Mouse (Mus musculus) left cerebral cortex, postnatal 36 days (tissue): ENCODE data around the gene Nasp. TPM values are rescaled to one million over a fixed set of nuclear protein-coding genes. Genes with fewer than 3 reads are reported as not detected.

Experiments used
- DNase-seq, 2 experiments: peaks; one replicate each; pipeline ENCODE4 v3.0.0; 2021 to 2022; ENCODE audit warnings: low spot score in 2 of 2, mixed read lengths in 1 of 2
- intact Hi-C: fragments of 180-260 bp; cut with DNase I; formaldehyde crosslinking; loops from one replicate; pipeline ENCODE4 v1.15.1; 2025
- total RNA-seq, 2 experiments: library from RNA; stranded (reverse); gene quantifications; 2 replicates each; pipeline ENCODE4 v1.2.3; 2021

Gene Nasp
- total RNA-seq, 2 experiments from 2014 or later: 26.9 to 34.8 TPM

- intact Hi-C loops: loop anchor here (5.0 kb wide), 1 partner anchor 63 kb away; the partner anchor contains the start of genes Ccdc163 and Mmachc
- no peak for DNase-seq
Measured at GRCm38 (mm10) chr4:116644326-116644725, 16.6 kb upstream of the Nasp start.

DNA sequence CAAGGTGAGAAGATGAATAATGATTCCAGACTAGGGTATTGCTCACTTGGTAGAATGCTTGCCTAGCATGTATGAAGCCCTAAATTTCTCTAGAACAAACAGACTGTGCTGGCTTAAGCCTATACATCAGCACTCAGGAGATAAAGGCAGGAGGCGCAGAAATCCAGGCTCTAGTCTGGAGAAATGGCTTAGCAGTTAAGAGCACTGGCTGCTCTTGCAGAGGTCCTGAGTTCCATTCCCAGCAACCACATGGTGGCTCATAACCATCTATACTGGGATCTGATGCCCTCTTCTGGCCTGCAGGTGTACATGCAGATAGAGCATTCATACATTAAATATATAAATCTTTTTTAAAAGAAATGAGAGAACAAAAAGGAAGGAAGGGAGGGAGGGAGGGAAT is 14.3 kb upstream of the Nasp start:
- DNase-seq: no peak
- intact Hi-C loops: loop anchor here (5.0 kb wide), 1 partner anchor 65 kb away; the partner anchor contains the start of genes Ccdc163 and Mmachc

- intact Hi-C loops: no loop called here
- DNase-seq: no peak
Measured at GRCm38 (mm10) chr4:116638821-116639220, 11.1 kb upstream of the Nasp start.

GRCm38 (mm10) chr4:116635197-116635596 is 7.5 kb upstream of the Nasp start:
- no peak for DNase-seq
- intact Hi-C loops: no loop called here

DNA sequence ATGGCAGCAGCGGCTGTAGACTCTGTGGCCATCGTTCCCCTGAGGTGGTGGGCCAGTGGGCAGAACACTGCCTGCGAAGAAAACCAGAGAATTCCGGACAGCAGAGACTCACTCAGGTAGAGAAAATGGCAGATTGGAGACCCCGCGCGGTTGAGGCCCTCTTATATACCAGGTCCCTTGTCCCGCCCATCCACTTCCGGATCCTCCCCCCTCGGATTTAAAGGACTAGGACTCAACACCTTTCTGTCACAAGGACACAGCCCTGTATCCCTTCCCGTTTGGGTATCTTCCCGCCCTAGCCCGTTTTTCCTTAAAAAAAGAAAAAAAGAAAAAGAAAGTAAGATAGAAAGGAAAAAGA is 403 bp downstream of the Nasp start:
- intact Hi-C loops: no loop called here
- DNase-seq: peak; percentile 87 to 93

DNA sequence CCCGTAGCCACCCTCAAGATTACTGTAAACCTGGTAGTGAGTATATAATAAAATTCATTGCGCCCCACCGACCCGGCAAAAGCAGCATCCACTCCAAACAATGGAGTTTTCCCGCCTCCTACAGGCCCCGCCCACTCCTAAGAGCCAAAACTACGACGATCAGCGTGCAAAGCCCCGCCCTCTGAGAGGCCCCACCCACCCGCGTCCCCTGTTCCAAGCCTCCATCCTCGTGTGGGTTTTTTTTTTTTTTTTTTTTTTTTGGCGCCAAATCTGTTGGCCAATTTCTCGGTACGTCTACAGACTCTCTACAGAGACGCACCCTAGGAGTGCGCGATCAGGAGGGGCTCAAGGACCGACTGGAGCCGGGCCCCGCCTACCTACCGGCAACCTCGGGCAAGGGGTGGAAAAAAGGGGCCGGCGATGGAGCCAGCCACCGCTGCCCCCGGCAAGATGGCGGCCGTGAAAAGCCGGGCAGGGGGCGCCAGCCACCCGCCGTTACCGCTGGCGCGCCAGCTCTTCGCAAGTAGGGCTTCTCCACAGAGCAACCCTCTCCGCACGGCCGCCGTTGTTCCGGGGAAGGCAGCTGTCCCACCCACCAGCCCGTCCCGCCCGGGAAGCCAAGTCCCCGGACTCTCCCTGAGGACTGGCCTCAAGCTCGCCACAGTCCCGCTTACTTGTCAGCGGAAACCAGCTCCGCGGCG is 933 bp downstream of the Nasp start:
- intact Hi-C loops: no loop called here

DNA sequence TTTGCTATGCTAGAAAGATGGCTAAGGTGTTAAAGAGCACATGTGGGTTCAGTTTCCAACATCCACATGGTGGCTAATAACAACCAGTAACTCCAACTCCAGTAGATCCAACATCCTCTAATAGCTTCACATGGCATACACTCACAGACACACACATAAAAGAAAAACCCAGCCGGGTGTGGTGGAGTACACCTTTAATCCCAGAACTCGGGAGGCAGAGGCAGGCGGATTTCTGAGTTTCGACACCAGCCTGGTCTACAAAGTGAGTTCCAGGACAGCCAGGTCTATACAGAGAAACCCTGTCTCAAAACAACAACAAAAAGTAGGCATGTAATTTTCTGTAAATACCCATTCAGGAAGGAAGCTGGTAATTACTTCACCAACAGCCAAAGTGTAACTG is 2.9 kb downstream of the Nasp start:
- no peak for DNase-seq
- intact Hi-C loops: no loop called here

More for the DNA sequence above, 933 bp downstream of the Nasp start:
- peak; percentile 51 to 54 for DNase-seq

DNA sequence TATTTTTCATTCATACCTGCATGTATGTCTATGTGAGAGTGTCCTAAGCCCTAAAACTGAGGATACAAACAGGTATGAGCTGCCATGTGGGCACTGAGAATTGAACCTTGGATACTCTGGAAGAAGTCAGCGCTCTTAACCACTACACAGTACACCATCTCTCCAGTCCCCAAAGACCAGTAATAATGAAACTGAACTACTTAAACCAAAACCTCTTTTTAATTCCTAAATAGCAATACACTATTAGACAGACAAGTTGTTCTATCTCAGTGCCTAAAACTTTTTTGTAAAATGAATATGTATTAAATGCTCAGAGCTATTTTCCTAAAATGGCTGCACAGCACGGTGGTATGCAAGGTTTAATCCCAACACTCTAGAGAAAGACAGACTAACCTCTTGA is 12.5 kb downstream of the Nasp start:
- intact Hi-C loops: no loop called here

DNA sequence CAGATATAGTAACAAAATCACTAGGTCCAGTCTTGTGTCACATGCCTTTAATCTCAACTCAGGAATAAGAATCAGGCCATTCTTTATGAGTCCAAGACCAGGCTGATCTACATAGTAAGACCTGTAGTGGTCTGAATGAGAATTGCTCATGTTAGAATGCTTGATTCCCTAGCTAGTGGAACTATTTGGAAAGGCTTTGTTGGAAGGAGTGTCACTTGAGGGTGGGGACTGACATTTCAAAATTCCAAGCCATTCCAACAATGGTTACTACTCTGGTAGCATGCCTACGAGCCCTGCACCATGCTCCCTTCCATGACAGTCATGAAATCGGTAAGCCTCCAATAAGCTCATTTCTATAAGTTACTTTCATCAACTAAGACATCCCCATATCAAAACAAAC is 15.1 kb downstream of the Nasp start:
- intact Hi-C loops: no loop called here
- DNase-seq: no peak

More for the DNA sequence above, 12.5 kb downstream of the Nasp start:
- DNase-seq: no peak

DNA sequence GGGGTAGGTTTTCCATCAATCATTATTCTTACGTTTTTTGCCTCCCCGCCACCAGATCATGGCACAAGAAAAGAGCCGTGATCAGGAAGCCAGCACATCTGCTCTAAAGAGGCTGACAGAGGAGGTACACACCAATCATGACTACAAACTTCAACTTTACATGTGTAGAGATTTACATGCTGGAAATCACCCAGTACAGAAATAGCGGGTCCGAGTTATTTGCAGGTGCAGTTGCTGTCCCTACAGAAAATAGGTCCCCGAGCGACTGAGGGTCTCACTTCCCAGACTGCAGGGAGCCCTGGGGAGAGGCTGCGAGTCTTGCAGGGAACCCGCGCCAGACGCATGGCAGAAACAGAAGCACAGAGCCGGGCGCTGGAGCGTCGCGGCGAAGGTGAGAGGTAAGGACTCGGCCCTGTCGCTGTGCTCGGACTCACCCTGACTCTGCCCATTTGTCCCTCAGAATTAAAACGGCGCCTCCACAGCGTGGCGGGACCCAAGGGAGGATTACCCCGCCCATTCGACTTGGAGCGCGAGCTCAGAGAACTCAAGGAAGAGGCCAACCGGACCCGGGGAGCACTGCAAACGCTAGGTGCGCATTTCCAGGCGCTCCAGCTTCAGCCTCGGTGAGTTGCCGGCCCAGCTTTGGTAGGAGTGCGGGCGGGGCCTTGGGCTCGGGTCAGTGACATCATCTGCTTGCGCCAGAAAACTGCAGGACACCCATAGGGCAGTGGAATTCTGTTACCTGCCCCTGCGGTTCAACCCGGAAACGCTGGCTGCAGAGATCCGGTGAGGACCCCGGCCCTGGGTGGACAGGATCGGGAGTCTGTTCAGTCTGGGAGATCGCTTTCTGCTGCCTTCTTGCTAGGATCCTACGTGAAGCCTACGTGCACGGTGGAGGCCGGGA is 30.5 kb downstream of the Nasp start:
- peak; percentile 91 to 92 for DNase-seq
- intact Hi-C loops: loop anchor here (5.0 kb wide), 1 partner anchor 435 kb away; no protein-coding TSS in a partner anchor

- intact Hi-C loops: loop anchor here (5.0 kb wide), 1 partner anchor 434 kb away; no protein-coding TSS in a partner anchor
- DNase-seq: no peak
Measured at GRCm38 (mm10) chr4:116596379-116596778, 31.4 kb downstream of the Nasp start, which contains the start of gene Ccdc17. Gene Ccdc17, plus strand, starts transcription at chr4:116596654.

- intact Hi-C loops: loop anchor here (5.0 kb wide), 1 partner anchor 433 kb away; no protein-coding TSS in a partner anchor
- DNase-seq: no peak
Measured at GRCm38 (mm10) chr4:116595793-116596192, 31.9 kb downstream of the Nasp start.

DNA sequence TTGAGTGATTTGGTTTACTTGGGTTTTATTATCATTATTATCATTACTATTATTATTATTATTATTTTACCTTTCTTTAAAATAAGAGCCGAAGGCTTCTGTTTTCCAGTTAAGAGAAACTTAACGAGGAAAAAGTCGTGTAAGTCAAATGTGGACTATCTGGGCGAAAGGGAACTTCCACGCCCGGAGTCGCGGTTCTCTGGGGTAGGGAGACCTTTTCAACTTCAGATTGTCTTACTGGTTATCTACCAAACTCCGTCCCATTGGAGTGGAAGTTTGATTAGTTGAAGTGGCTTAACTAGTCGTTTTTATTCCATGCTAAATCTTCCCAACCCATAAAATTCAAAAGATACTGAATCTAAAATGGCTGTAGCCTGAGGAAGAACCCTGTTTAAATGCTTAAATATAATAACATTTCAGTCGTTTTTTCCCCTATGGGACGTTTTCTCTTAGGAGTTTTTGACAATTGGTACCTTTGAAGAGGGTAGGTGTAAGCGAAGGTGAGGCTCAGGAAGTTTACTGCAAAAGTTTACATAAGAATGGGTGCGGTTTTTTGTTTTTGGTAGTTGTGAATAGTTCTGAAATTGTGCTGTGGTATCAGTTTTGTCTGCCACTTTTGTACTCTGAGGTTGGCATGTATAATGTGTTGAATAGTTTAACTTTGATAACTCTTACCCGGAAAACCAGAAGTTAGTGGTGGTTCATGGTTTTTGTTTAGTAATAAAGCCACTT is 69.4 kb downstream of the Nasp start:
- intact Hi-C loops: loop anchor here (5.0 to 10.0 kb wide), 2 partner anchors 51 to 394 kb away; partner anchors contain the start of genes Ipp and Tspan1
- DNase-seq: no peak

- intact Hi-C loops: loop anchor here (5.0 to 10.0 kb wide), 2 partner anchors 50 to 393 kb away; partner anchors contain the start of genes Ipp and Tspan1
- peak; percentile 98 to 99 for DNase-seq
Measured at GRCm38 (mm10) chr4:116557306-116558121, 70.2 kb downstream of the Nasp start, which contains the start of gene Gpbp1l1. Gene Gpbp1l1, plus strand, starts transcription at chr4:116557658.

DNA sequence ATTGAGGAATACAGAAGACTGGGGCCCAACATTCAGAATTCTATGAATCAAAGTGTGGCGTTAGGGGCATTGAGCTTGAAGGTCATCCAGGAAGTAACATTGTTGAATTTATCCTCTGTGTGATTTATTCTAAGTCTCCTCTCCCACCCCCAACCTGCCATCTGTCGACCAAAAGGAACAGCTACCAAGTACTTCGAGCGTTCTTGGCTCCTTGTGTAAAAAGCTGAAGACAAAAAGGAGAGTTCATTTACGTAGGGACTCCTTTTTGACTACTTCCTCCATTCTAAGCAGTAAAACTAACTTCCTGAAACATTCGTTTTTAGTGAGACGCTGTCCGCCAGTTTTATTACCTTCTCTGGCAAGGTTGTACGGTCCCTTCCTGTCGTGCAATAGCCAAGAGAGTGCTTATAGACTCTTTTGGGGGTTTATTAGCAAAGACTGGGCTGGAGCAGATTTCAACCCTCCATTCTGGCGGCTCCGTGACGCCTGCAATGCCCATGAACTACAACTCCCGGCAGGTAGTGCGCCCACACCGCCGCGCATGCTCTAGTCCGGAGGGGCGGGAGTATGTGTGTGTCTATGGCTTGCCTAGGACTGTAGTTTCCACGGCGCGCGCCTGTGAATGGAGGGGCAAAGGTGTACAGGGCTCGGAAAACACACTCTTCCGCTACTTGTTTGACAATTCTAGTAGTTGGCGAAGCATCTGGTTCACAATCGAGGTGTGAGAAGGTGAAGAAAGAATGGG is 71.0 kb downstream of the Nasp start:
- intact Hi-C loops: loop anchor here (5.0 to 10.0 kb wide), 2 partner anchors 49 to 392 kb away; partner anchors contain the start of genes Ipp and Tspan1
- peak; percentile 94 to 95 for DNase-seq

GRCm38 (mm10) chr4:116555413-116556300 is 72.1 kb downstream of the Nasp start, which contains the start of gene Tmem69:
Gene Tmem69, minus strand, starts transcription at chr4:116555936.
- intact Hi-C loops: loop anchor here (5.0 to 10.0 kb wide), 2 partner anchors 48 to 391 kb away; partner anchors contain the start of genes Ipp and Tspan1
- peak; percentile 78 to 84 for DNase-seq

- intact Hi-C loops: loop anchor here (10.0 kb wide), 1 partner anchor 388 kb away; the partner anchor contains the start of gene Tspan1
- DNase-seq: no peak
Measured at GRCm38 (mm10) chr4:116553035-116553434, 74.7 kb downstream of the Nasp start.
